Mouse (Mus musculus) CH12.LX (cell line): Measurements from ENCODE around the gene Hkdc1. TPM values are rescaled to one million over a fixed set of nuclear protein-coding genes. Genes with fewer than 3 reads are reported as not detected.

Experiments used
- DNase-seq: peaks from one replicate; pipeline ENCODE4 v3.0.0-alpha.2; 2013; ENCODE audit errors: extremely low read depth
- H3K27ac ChIP-seq: 2 replicates; pipeline ENCODE4 v1.5.1; 2012; ENCODE audit warnings: low read depth, mild to moderate bottlenecking, control low read depth, moderate library complexity; ENCODE audit not compliant: insufficient read depth
- H3K27me3 ChIP-seq: replicated peaks from 2 replicates; pipeline ENCODE3; 2012; ENCODE audit warnings: inconsistent platforms
- H3K36me3 ChIP-seq, 2 experiments: replicated peaks in 1 of 2; 2 replicates each; pipeline versions ENCODE3 to v1.6.1; 2012; ENCODE audit warnings: inconsistent platforms in 1 of 2, low read length in 1 of 2, mild to moderate bottlenecking in 1 of 2, mixed read lengths in 1 of 2, moderate library complexity in 1 of 2; ENCODE audit not compliant: control insufficient read depth in 1 of 2, insufficient read depth in 1 of 2
- H3K4me1 ChIP-seq, 2 experiments: 2 replicates each; pipeline ENCODE4 v1.6.1; 2012; ENCODE audit warnings: inconsistent platforms in 1 of 2, moderate library complexity in 1 of 2; ENCODE audit not compliant: insufficient read depth in 2 of 2, control insufficient read depth in 1 of 2
- H3K4me2 ChIP-seq: 2 replicates; pipeline ENCODE4 v1.6.1; 2012; ENCODE audit warnings: low read depth, mild to moderate bottlenecking, control low read depth; ENCODE audit not compliant: poor library complexity, insufficient read depth, severe bottlenecking
- H3K4me3 ChIP-seq, 3 experiments: fragments of 150-350 bp in 1 of 3; sonication (generic) in 1 of 3; replicated peaks in 1 of 3; 2 replicates each; pipeline versions ENCODE3 to v1.5.1; 2011 to 2012; ENCODE audit warnings: low read depth in 2 of 3, low read length in 2 of 3, mild to moderate bottlenecking in 2 of 3, moderate library complexity in 2 of 3, control low read depth in 1 of 3, improper control_type of control experiment in 1 of 3, inconsistent platforms in 1 of 3, mixed read lengths in 1 of 3; ENCODE audit not compliant: poor library complexity in 1 of 3
- H3K79me2 ChIP-seq: replicated peaks from 2 replicates; pipeline ENCODE4 v1.6.1; 2012; ENCODE audit warnings: mild to moderate bottlenecking, moderate library complexity; ENCODE audit not compliant: control insufficient read depth, poor library complexity, insufficient read depth, severe bottlenecking; ENCODE audit errors: extremely low read depth
- H3K9ac ChIP-seq: 2 replicates; pipeline ENCODE4 v1.6.1; 2012; ENCODE audit warnings: low read depth, mild to moderate bottlenecking, control low read depth, moderate library complexity; ENCODE audit not compliant: insufficient read depth
- H3K9me3 ChIP-seq: replicated peaks from 2 replicates; pipeline ENCODE3; 2012; ENCODE audit warnings: low read length, inconsistent platforms, mixed read lengths
- BHLHE40 ChIP-seq: IDR thresholded peaks from 2 replicates; pipeline ENCODE4 v1.6.1; 2011; ENCODE audit warnings: mild to moderate bottlenecking, low read depth, low read length, improper control_type of control experiment
- CHD2 ChIP-seq: IDR thresholded peaks from 2 replicates; pipeline ENCODE4 v1.6.1; 2011; ENCODE audit warnings: low read length, improper control_type of control experiment
- CTCF ChIP-seq, 2 experiments: IDR thresholded peaks in 1 of 2; conservative IDR thresholded peaks in 1 of 2; 2 replicates each; pipeline ENCODE4 v1.5.1; 2011 to 2012; ENCODE audit warnings: low read depth in 2 of 2, low read length in 2 of 2, improper control_type of control experiment in 1 of 2, inconsistent platforms in 1 of 2, mild to moderate bottlenecking in 1 of 2, moderate library complexity in 1 of 2
- E2F4 ChIP-seq: IDR thresholded peaks from 2 replicates; pipeline ENCODE4 v1.6.1; 2011; ENCODE audit warnings: low read depth, low read length, improper control_type of control experiment; ENCODE audit not compliant: insufficient replicate concordance
- ELF1 ChIP-seq: IDR thresholded peaks from 2 replicates; pipeline ENCODE4 v1.6.1; 2014; ENCODE audit warnings: low read depth, mild to moderate bottlenecking, inconsistent platforms, low read length, improper control_type of control experiment
- EP300 ChIP-seq: IDR thresholded peaks from 2 replicates; pipeline ENCODE4 v1.6.1; 2011; ENCODE audit warnings: low read length, improper control_type of control experiment
- ETS1 ChIP-seq: conservative IDR thresholded peaks from 2 replicates; pipeline ENCODE4 v1.6.1; 2012; ENCODE audit warnings: low read depth, mild to moderate bottlenecking, inconsistent platforms, low read length, improper control_type of control experiment, moderate library complexity
- IRF4 ChIP-seq: IDR thresholded peaks from 2 replicates; pipeline ENCODE4 v1.6.1; 2014; ENCODE audit warnings: low read depth, mild to moderate bottlenecking, inconsistent platforms, low read length, improper control_type of control experiment
- JUN ChIP-seq: IDR thresholded peaks from 2 replicates; pipeline ENCODE4 v1.6.1; 2011; ENCODE audit warnings: low read depth, mild to moderate bottlenecking, low read length, improper control_type of control experiment, moderate library complexity; ENCODE audit not compliant: insufficient read depth
- MAX ChIP-seq: IDR thresholded peaks from 2 replicates; pipeline ENCODE4 v1.6.1; 2011; ENCODE audit warnings: low read length, improper control_type of control experiment
- MAZ ChIP-seq: IDR thresholded peaks from 2 replicates; pipeline ENCODE4 v1.6.1; 2012; ENCODE audit warnings: low read depth, mild to moderate bottlenecking, inconsistent platforms, low read length, improper control_type of control experiment, moderate library complexity
- MYC ChIP-seq: IDR thresholded peaks from 2 replicates; pipeline ENCODE4 v1.6.1; 2011; ENCODE audit warnings: low read depth, mild to moderate bottlenecking, improper control_type of control experiment, low read length
- NELFE ChIP-seq: IDR thresholded peaks from 2 replicates; pipeline ENCODE4 v1.6.1; 2011; ENCODE audit warnings: low read depth, low read length, improper control_type of control experiment
- NRF1 ChIP-seq: IDR thresholded peaks from 2 replicates; pipeline ENCODE4 v1.6.1; 2014; ENCODE audit warnings: low read depth, mild to moderate bottlenecking, inconsistent platforms, low read length, improper control_type of control experiment, moderate library complexity
- POLR2AphosphoS2 ChIP-seq: IDR thresholded peaks from 2 replicates; pipeline ENCODE4 v1.6.1; 2011; ENCODE audit warnings: low read depth, low read length, improper control_type of control experiment
- RAD21 ChIP-seq: IDR thresholded peaks from 2 replicates; pipeline ENCODE4 v1.6.1; 2011; ENCODE audit warnings: low read depth, mild to moderate bottlenecking, low read length, improper control_type of control experiment, moderate library complexity
- RCOR1 ChIP-seq: conservative IDR thresholded peaks from 2 replicates; pipeline ENCODE4 v1.6.1; 2012; ENCODE audit warnings: low read depth, mild to moderate bottlenecking, inconsistent platforms, low read length, improper control_type of control experiment
- SIN3A ChIP-seq: IDR thresholded peaks from 2 replicates; pipeline ENCODE4 v1.6.1; 2012; ENCODE audit warnings: low read length, improper control_type of control experiment, inconsistent platforms
- SMC3 ChIP-seq: IDR thresholded peaks from 2 replicates; pipeline ENCODE4 v1.6.1; 2011; ENCODE audit warnings: low read depth, low read length, improper control_type of control experiment
- TBP ChIP-seq: conservative IDR thresholded peaks from 2 replicates; pipeline ENCODE4 v1.6.1; 2011; ENCODE audit warnings: low read depth, low read length, improper control_type of control experiment
- UBTF ChIP-seq: IDR thresholded peaks from 2 replicates; pipeline ENCODE4 v1.6.1; 2012; ENCODE audit warnings: low read depth, mild to moderate bottlenecking, inconsistent platforms, low read length, improper control_type of control experiment, moderate library complexity
- ZC3H11A ChIP-seq: IDR thresholded peaks from 2 replicates; pipeline ENCODE4 v1.6.1; 2012; ENCODE audit warnings: low read depth, mild to moderate bottlenecking, inconsistent platforms, low read length, improper control_type of control experiment
- ZKSCAN1 ChIP-seq: IDR thresholded peaks from 2 replicates; pipeline ENCODE4 v1.6.1; 2012; ENCODE audit warnings: low read depth, inconsistent platforms, low read length, improper control_type of control experiment, borderline replicate concordance
- ZMIZ1 ChIP-seq: IDR thresholded peaks from 2 replicates; pipeline ENCODE4 v1.6.1; 2012; ENCODE audit warnings: low read depth, mild to moderate bottlenecking, inconsistent platforms, low read length, improper control_type of control experiment
- dilution Hi-C: fragments of 300-500 bp; cut with MboI; formaldehyde crosslinking; loops from 2 replicates; pipeline ENCODE4 v1.14.3; 2020; ENCODE audit warnings: low sequenced_read_pairs; ENCODE audit not compliant: extremely low pct_unique_long_range_greater_than_20kb, extremely low pct_ligation_motif_present
- in situ Hi-C: fragments of 300-500 bp; cut with MboI; formaldehyde crosslinking; loops from 3 replicates; pipeline ENCODE4 v1.14.3; 2019; ENCODE audit warnings: low sequenced_read_pairs, low pct_ligation_motif_present, low pct_unique_long_range_greater_than_20kb, mixed read lengths
- polyA plus RNA-seq: library from polyadenylated mRNA; unstranded; fragments of >175 nt; gene quantifications from 2 replicates; pipeline ENCODE4 v1.2.1, GENCODE M21; 2012; ENCODE audit warnings: low read depth; ENCODE audit not compliant: insufficient read length
- total RNA-seq, 2 experiments: library from RNA; depleted of rRNA; stranded (reverse); fragments of 300-350 nt in 1 of 2; fragments of >200 nt in 1 of 2; gene quantifications; 2 replicates each; pipeline ENCODE4 v1.2.3; 2012 to 2014

Hkdc1 gene
- total and polyA plus RNA-seq, 3 experiments: not detected

- no peak for DNase-seq
- TF ChIP-seq CHD2: no peak
- no peak for TF ChIP-seq MYC
- no peak for TF ChIP-seq BHLHE40
- no peak for TF ChIP-seq RCOR1
- TF ChIP-seq CTCF (conservative IDR thresholded peaks at IDR 0.05 in 1 of 2, IDR thresholded peaks at IDR 0.05 in 1 of 2; ENCODE audit: low read depth in 2 of 2, low read length in 2 of 2): no peak
- TF ChIP-seq MAZ: no peak
- no peak for TF ChIP-seq RAD21
- TF ChIP-seq ELF1: no peak
- TF ChIP-seq TBP: no peak
- TF ChIP-seq MAX: no peak
- no peak for TF ChIP-seq IRF4
- TF ChIP-seq ZKSCAN1: no peak
- no peak for TF ChIP-seq ETS1
- no peak for TF ChIP-seq SIN3A
- TF ChIP-seq E2F4: no peak
- TF ChIP-seq JUN: no peak
- no peak for TF ChIP-seq NELFE
- no peaks in the 10 kb centered on the region for H3K9me3 ChIP-seq
- dilution Hi-C loops (no loop called here), in situ Hi-C loops (no loop called here)
- H3K4me1 ChIP-seq: peaks cover 0 to 5% of the 10 kb centered on the region in 2 experiments; a peak in 2 of 4 replicates
- H3K4me3 ChIP-seq: no peak overlapping the region
- H3K27me3 ChIP-seq: peaks cover 77% of the 10 kb centered on the region
- H3K36me3 ChIP-seq: no peaks in the 10 kb centered on the region
- peak overlapping the region; percentile 10 for H3K4me2 ChIP-seq
- no peak overlapping the region for H3K27ac ChIP-seq
- H3K79me2 ChIP-seq: no peaks in the 10 kb centered on the region
- H3K9ac ChIP-seq: no peak overlapping the region
These were observed 10.6 kb downstream of the Hkdc1 start for GRCm38 (mm10) chr10:62411431-62412410.

- TF ChIP-seq EP300 (no peak), RCOR1 (no peak), RAD21 (peak; percentile 80), ZMIZ1 (no peak), CTCF (conservative IDR thresholded peaks at IDR 0.05 in 1 of 2, IDR thresholded peaks at IDR 0.05 in 1 of 2; ENCODE audit: low read depth in 2 of 2, low read length in 2 of 2) (peak; percentile 72 to 93), NRF1 (0 out of 2 replicates have a peak, but pooled peaks have one; percentile 2), POLR2AphosphoS2 (no peak), SMC3 (peak; percentile 87), ZC3H11A (peak; percentile 33; the same call in 1 of the 2 replicates), UBTF (no peak), BHLHE40 (no peak), NELFE (no peak)
- Histone ChIP-seq H3K79me2 (no peaks in the 10 kb centered on the region), H3K9ac (no peak overlapping the region), H3K4me1 (peaks cover 0 to 5% of the 10 kb centered on the region in 2 experiments; a peak in 2 of 4 replicates), H3K4me3 (no peak overlapping the region), H3K36me3 (no peaks in the 10 kb centered on the region), H3K4me2 (peak overlapping the region; percentile 10), H3K9me3 (no peaks in the 10 kb centered on the region), H3K27ac (no peak overlapping the region), H3K27me3 (peaks cover 76% of the 10 kb centered on the region)
- in situ Hi-C loops: no loop called here
- dilution Hi-C loops: no loop called here
- DNase-seq: peak; percentile 65
These were observed 11.3 kb downstream of the Hkdc1 start for GRCm38 (mm10) chr10:62410943-62411342.
